Mouse (Mus musculus) spleen, postnatal 36 days (tissue): ENCODE data around the gene Cdk5rap3.

Experiments used
- DNase-seq, 2 experiments: peaks; one replicate each; pipeline ENCODE4 v3.0.0; 2022; ENCODE audit warnings: low spot score in 2 of 2, mixed read lengths in 1 of 2

Cdk5rap3 gene

GRCm38 (mm10) chr11:96895886-96896285, 20.4 kb downstream of the Cdk5rap3 start:
- DNase-seq = no peak

GRCm38 (mm10) chr11:96893203-96893842, 23.0 kb downstream of the Cdk5rap3 start:
- DNase-seq = no peak

DNA sequence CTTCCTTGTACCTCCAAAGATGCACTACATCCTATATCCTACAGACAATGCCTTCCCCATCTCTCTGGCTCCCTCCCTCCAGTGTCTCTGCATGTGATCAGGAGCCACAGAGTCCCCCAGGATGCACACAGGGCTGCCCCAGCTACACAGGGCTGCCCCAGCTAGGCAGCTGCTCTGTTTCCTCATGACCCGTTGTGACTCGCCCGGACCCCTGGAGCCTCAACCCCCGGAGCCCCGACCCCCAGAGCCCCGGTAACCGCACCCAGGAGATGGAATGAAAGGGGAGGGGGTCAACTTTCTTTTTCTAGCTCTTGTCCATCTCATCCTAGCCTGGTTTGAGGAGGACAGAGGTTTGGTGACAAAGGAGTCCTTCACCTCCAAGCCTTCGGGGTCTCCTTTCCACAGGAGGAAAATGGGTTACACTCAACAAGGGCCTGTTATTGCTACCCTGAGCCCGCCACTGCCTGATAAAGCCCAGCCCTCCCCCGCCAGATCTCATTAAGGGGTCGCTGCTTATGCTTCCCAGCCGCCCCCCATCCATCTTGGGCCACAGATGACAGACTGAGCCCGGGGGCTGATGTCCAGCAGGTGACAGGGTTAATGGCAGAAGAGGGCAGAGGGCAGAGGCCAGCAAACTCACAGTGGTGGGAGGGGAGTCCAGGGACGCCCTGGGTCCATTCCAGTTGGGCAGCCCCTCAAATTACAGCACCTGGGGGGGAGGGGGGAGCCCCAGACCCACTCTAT, 24.3 kb downstream of the Cdk5rap3 start:
- no peak for DNase-seq

GRCm38 (mm10) chr11:96886942-96887546, 29.3 kb downstream of the Cdk5rap3 start:
- DNase-seq = no peak

- no peak for DNase-seq
Measured at GRCm38 (mm10) chr11:96885901-96886340, 30.4 kb downstream of the Cdk5rap3 start.

DNA sequence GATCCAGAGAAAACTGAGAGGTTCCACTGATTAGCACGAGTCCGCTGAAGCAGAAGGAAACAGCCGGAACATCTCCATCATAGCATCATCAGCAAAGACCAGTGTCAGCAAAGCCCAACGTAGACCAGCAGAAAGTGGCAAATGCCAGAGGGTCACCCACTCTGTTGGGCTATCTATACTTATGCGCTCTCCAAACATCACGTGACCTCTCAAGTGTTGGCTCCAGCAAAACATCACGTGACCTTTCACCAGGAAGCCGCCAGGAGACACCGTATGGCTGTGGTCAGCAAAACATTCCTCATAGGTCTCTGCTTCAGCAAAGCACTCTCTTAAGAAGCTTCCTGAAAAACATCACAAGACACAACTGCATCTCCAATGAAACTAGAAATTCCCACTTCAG, 36.0 kb downstream of the Cdk5rap3 start:
- DNase-seq = no peak

GRCm38 (mm10) chr11:96879359-96879758, 36.9 kb downstream of the Cdk5rap3 start:
- DNase-seq = no peak

DNA sequence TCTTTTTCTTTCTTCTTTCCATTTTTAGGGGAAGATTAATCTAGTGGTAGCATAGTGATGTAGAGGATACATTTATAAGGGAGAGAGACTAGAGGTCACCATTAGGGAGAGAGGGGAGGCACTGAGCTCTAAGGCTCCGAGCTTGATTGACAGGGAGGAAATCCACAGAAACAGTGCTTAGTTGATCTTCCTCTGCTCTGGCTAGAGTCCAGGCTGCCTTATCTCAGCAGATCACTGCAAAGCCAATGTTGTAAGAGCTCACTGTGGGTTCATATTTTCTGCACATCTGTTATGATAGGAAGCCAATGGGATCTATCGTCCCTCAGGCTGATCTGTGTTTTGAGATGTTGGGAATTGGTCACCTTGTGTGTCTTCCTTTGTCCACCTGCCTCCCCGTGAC, 37.6 kb downstream of the Cdk5rap3 start:
- no peak for DNase-seq

DNA sequence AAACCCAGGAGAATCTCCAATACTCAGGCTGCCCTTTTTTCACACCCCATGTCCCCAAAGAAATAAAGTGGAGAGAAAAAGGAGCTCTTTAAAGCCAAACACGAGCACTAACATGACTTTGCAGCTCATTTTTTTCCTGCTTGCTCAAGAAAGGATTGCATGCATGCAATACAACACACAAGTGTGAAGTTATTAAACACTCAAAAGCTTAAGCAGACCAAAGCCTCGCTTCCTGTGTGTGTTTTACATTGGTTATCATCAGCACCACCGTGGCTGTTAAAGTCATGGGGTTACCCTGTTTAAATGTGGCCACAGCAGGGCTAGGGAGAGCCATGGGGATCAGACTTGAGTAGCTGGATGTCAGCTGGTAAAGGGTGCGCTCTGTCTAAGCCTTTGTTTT, 39.2 kb downstream of the Cdk5rap3 start:
- no peak for DNase-seq

DNA sequence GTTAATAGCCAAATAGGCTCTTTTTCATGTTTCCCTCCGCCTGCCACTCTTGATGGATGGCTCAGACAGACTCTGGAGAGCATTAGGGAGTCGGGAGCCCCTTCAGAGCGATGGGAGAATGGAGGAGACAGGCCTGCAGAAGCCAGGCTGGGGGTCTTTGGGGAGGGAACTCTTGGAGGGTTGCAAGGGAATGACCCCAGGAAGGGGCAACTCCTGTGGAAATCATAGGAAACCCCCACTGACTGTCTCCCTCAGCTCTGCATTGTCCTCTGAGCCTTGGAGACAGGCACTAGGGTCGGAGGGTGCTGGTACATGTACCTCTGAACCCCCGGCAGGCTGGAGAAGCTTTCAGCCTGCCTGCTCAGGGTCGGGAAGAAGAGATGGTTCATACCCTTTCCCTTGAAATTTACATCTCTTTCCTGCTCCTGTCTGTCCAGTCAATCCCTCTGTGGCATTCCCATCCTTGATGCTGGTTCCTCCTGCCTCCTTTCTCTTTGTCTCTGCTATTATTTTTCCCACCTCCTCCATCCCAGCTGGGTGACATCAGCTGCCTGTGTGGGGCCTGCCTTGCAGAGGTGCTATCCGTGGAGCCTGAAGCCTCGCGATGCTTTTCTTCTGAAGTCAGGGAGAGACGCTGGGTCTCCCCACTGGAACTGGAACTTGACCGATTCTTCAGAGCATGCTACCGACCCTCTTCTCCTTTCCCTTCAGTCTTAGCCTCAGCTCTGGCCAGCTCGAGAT, 39.8 kb downstream of the Cdk5rap3 start:
- DNase-seq = no peak

DNA sequence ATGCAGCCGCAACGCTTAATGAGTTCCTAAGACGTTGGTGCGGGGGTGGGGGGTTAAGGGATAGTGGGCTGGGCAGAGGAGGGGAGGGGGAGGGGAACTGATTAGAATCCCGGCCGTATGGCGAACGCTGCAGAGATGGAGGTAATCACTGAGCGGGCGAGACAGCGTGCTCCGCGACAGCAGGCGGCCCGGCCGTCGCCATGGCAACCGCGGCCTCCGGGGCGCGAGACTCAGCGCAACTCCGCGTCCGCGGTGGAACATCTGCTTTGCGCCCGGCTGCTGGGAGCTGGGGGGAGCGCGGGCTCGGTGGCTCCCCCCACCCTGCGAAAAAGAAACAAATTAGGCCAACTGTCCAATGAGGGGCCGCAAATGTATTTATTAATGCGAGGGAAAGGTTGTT, 40.6 kb downstream of the Cdk5rap3 start:
- peak; percentile 12 to 27 for DNase-seq

GRCm38 (mm10) chr11:96875270-96875669, 41.0 kb downstream of the Cdk5rap3 start:
- no peak for DNase-seq

GRCm38 (mm10) chr11:96873601-96874140, 42.6 kb downstream of the Cdk5rap3 start:
- DNase-seq = no peak

DNA sequence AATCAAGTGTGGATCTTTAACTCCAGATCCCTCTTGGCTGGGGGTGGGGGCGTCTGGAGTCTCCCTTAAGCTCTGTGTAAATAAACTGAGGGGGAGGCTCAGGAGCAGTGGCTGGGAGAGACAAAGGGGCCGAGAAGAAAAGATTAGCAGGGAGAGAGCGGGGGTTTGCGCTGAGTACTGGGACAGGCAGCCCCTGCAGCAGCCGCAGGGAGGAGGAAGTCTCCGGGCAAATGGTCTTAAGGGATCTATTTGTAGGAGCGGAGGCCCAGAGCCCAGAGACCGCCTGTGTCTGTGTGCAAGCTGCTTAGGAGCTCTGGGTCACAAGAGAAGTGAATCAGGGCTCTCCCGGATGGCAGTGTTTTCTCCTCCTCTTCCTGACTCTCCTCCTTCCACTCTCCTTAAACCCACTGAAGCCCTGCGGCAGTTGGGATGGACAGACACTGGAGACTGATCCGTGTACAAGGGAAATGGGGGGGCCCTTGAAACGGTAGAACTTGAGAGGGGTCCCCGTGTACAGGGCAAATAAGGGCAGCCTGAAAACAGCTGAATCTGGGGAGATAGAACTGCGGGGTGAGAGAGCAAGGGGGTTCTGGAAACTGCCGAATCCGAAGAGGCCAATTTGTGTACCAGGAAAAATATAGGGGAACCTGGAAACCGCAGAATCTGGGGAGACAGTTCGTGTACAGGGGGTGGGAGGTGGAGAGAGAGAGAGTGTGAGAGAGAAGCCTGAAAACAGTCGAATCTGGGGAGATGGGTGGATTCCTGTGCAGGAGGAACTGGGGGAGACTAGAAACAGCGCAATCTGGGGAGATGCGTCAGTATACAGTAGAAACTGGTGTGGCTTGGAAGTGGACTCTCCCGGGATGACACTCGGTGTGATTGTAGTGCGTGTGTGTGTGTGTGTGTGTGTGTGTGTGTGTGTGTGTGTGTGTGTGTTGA, 43.6 kb downstream of the Cdk5rap3 start:
- no peak for DNase-seq

DNA sequence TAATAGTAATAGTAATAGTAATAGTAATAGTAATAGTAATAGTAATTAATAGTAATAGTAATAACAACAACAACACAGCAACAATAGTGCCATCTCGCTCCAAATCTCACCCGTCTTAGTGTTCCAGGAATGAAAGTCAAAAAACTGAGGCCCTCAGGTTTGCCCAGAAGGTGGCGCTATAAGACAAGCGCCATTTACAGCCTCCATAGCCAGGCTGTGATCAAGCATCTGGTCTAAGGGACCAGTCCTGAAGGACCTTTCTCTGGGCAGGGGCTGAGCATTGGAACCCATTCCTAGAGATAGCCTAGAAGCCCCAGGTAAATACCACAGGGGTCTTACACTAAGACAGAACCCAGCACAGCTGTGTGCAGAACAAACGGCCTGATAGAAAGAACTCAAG, 49.1 kb downstream of the Cdk5rap3 start:
- DNase-seq = peak; percentile 19 to 28

GRCm38 (mm10) chr11:96863206-96863995, 52.9 kb downstream of the Cdk5rap3 start:
- no peak for DNase-seq

GRCm38 (mm10) chr11:96862534-96862933, 53.8 kb downstream of the Cdk5rap3 start:
- no peak for DNase-seq

GRCm38 (mm10) chr11:96861878-96862289, 54.4 kb downstream of the Cdk5rap3 start:
- DNase-seq = peak; percentile 88 to 91

GRCm38 (mm10) chr11:96861446-96861845, 54.9 kb downstream of the Cdk5rap3 start:
- DNase-seq = no peak

DNA sequence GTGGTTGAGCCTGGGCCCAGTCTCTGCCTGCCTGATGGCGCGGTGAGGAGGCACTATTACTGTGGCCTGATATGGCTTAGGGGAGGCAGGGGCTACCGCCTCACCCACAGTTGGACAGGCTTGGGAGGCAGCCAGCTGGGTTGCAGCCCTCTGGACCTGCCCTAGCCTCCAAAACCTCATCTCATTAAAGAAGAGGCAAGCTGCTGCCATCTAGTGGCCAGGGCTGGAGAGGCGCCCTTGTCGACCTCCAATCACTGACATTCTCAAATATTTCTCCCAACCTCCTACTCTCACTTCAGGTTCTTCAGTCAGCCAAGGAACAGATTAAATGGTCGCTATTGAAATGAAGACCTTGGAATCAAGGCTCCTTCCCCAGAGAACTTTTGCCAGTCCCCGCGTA, 55.7 kb downstream of the Cdk5rap3 start:
- peak; percentile 51 to 64 for DNase-seq
